Mouse (Mus musculus) forebrain, embryonic 11.5 days (tissue): ENCODE measurements around the gene Cks2. TPM values are rescaled to one million over a fixed set of nuclear protein-coding genes. Genes with fewer than 3 reads are reported as not detected.

Source experiments
- ATAC-seq: fragments of 200-750 bp; cut with Nextera tagmentation; replicated peaks from 2 replicates; pipeline ENCODE4 v1.8.0; 2017; ENCODE audit warnings: moderate TSS enrichment; ENCODE audit not compliant: low FRiP score
- DNase-seq: peaks from one replicate; pipeline ENCODE4 v3.0.0-alpha.2; 2017; ENCODE audit warnings: low spot score
- H3K27ac ChIP-seq: fragments of 300-500 bp; sonication (generic); 2 replicates; pipeline ENCODE4 v1.5.1; 2014; ENCODE audit warnings: low read depth, low read length
- H3K27me3 ChIP-seq: fragments of 300-500 bp; sonication (generic); 2 replicates; pipeline ENCODE4 v1.6.1; 2014; ENCODE audit warnings: mild to moderate bottlenecking, low read length, mixed read lengths; ENCODE audit not compliant: control insufficient read depth, insufficient read depth
- H3K36me3 ChIP-seq: fragments of 300-500 bp; sonication (generic); 2 replicates; pipeline ENCODE4 v1.6.1; 2014; ENCODE audit warnings: mild to moderate bottlenecking, low read length, moderate library complexity, mixed read lengths; ENCODE audit not compliant: control insufficient read depth, insufficient read depth
- H3K4me1 ChIP-seq: fragments of 300-500 bp; sonication (generic); replicated peaks from 2 replicates; pipeline ENCODE4 v1.6.1; 2014; ENCODE audit warnings: low read length, mixed read lengths; ENCODE audit not compliant: control insufficient read depth, insufficient read depth
- H3K4me2 ChIP-seq: fragments of 300-500 bp; sonication (generic); 2 replicates; pipeline ENCODE4 v1.6.1; 2014; ENCODE audit warnings: low read depth, mild to moderate bottlenecking, low read length, moderate library complexity, mixed read lengths; ENCODE audit not compliant: severe bottlenecking
- H3K4me3 ChIP-seq: fragments of 300-500 bp; sonication (generic); 2 replicates; pipeline ENCODE4 v1.5.1; 2014; ENCODE audit warnings: low read depth, low read length
- H3K9ac ChIP-seq: fragments of 300-500 bp; sonication (generic); 2 replicates; pipeline ENCODE4 v1.6.1; 2014; ENCODE audit warnings: low read length
- H3K9me3 ChIP-seq: fragments of 300-500 bp; sonication (generic); 2 replicates; pipeline ENCODE4 v1.6.1; 2016; ENCODE audit warnings: low read length, mixed read lengths; ENCODE audit not compliant: control insufficient read depth
- WGBS: fragments of 180-500 bp; shearing (Covaris S2); extraction: QIAGEN DNeasy Blood & Tissue Kit; methylation state at CpG from one replicate; pipeline ENCODE4 v1.1.7; 2014; 5-methylcytosine and 5-hydroxymethylcytosine counted together
- polyA plus RNA-seq: library from polyadenylated mRNA; unstranded; fragments of >200 nt; fragmentation: Nextera tagmentation; extraction: Ambion mirVana; gene quantifications from 2 replicates; pipeline ENCODE4 v1.2.1, GENCODE M21; 2014

The Cks2 gene
- 415 and 452 TPM in 2 replicates for polyA plus RNA-seq

GRCm38 (mm10) chr13:51644829-51645789 lies at the start of gene Cks2:
Cks2 (plus strand) TSS chr13:51645232.
- under 1% methylated on average over 83 of the region's 83 CpGs for WGBS
- peak within 1 kb of the TSS; percentile 94 for H3K9ac ChIP-seq
- ATAC-seq (peak; percentile 98), DNase-seq (peak; percentile 98)
- H3K4me2 ChIP-seq: peak within 1 kb of the TSS; percentile 68
- peaks cover 6% of the 10 kb centered on the region for H3K4me1 ChIP-seq
- no peaks in the 10 kb centered on the region; the same call in 1 of the 2 replicates for H3K36me3 ChIP-seq
- no peaks in the 10 kb centered on the region for H3K27me3 ChIP-seq
- no peaks in the 10 kb centered on the region for H3K9me3 ChIP-seq
- H3K27ac ChIP-seq: peak within 1 kb of the TSS; percentile 71
- H3K4me3 ChIP-seq: peak within 1 kb of the TSS; percentile 90

GRCm38 (mm10) chr13:51595404-51595803 lies 49.6 kb upstream of the Cks2 start:
- no peaks in the 10 kb centered on the region; the same call in 1 of the 2 replicates for H3K27me3 ChIP-seq

GRCm38 (mm10) chr13:51598063-51598462 lies 47.0 kb upstream of the Cks2 start:
- H3K4me2 ChIP-seq: no peak overlapping the region
- DNase-seq (peak; percentile 1), ATAC-seq (no peak)
- H3K4me1 ChIP-seq: no peaks in the 10 kb centered on the region; the same call in 1 of the 2 replicates
- no peaks in the 10 kb centered on the region for H3K9me3 ChIP-seq
- no peak overlapping the region for H3K4me3 ChIP-seq
- no peaks in the 10 kb centered on the region for H3K36me3 ChIP-seq
- no peaks in the 10 kb centered on the region; the same call in 1 of the 2 replicates for H3K27me3 ChIP-seq
- 96% methylated on average over 2 of the region's 2 CpGs for WGBS
- H3K27ac ChIP-seq: no peak overlapping the region
- no peak overlapping the region for H3K9ac ChIP-seq

More at GRCm38 (mm10) chr13:51595404-51595803, 49.6 kb upstream of the Cks2 start:
- peak overlapping the region; percentile 95 for H3K4me2 ChIP-seq
- H3K9me3 ChIP-seq: no peaks in the 10 kb centered on the region
- no peaks in the 10 kb centered on the region for H3K4me1 ChIP-seq
- no peak for ATAC-seq
- H3K9ac ChIP-seq: no peak overlapping the region
- H3K36me3 ChIP-seq: no peaks in the 10 kb centered on the region
- 33% methylated on average over 11 of the region's 11 CpGs for WGBS
- peak; percentile 42 for DNase-seq
- H3K4me3 ChIP-seq: no peak overlapping the region
- H3K27ac ChIP-seq: no peak overlapping the region

GRCm38 (mm10) chr13:51600169-51600568 lies 44.9 kb upstream of the Cks2 start:
- ATAC-seq (no peak), DNase-seq (peak; percentile 27)
- Histone ChIP-seq H3K9ac (no peak overlapping the region), H3K9me3 (no peaks in the 10 kb centered on the region), H3K4me2 (no peak overlapping the region), H3K4me3 (no peak overlapping the region), H3K27ac (no peak overlapping the region), H3K27me3 (no peaks in the 10 kb centered on the region; the same call in 1 of the 2 replicates), H3K4me1 (peaks cover 4% of the 10 kb centered on the region; the same call in 1 of the 2 replicates), H3K36me3 (no peaks in the 10 kb centered on the region)
- 91% methylated on average over 8 of the region's 8 CpGs for WGBS

- Histone ChIP-seq H3K4me2 (no peak overlapping the region), H3K9me3 (no peaks in the 10 kb centered on the region), H3K36me3 (no peaks in the 10 kb centered on the region), H3K4me3 (no peak overlapping the region), H3K4me1 (peaks cover 4% of the 10 kb centered on the region; the same call in 1 of the 2 replicates), H3K9ac (no peak overlapping the region), H3K27ac (no peak overlapping the region), H3K27me3 (no peaks in the 10 kb centered on the region)
- WGBS: 85% methylated on average over 8 of the region's 8 CpGs
- ATAC-seq (no peak), DNase-seq (no peak)
Observed at GRCm38 (mm10) chr13:51602764-51603163, 42.3 kb upstream of the Cks2 start.

- no peak overlapping the region; the same call in 1 of the 2 replicates for H3K4me3 ChIP-seq
- H3K36me3 ChIP-seq: no peaks in the 10 kb centered on the region
- DNase-seq (peak; percentile 77), ATAC-seq (peak; percentile 82)
- H3K4me2 ChIP-seq: peak overlapping the region; percentile 43
- H3K9me3 ChIP-seq: no peaks in the 10 kb centered on the region
- H3K9ac ChIP-seq: no peak overlapping the region; the same call in 1 of the 2 replicates
- H3K4me1 ChIP-seq: peaks cover 4% of the 10 kb centered on the region; the same call in 1 of the 2 replicates
- no peaks in the 10 kb centered on the region for H3K27me3 ChIP-seq
- 39% methylated on average over 16 of the region's 16 CpGs for WGBS
- H3K27ac ChIP-seq: no peak overlapping the region
Observed at GRCm38 (mm10) chr13:51603221-51603893, 41.7 kb upstream of the Cks2 start.

GRCm38 (mm10) chr13:51603894-51604244 lies 41.2 kb upstream of the Cks2 start:
- Histone ChIP-seq H3K27me3 (no peaks in the 10 kb centered on the region), H3K4me2 (peak overlapping the region; percentile 43; the same call in 1 of the 2 replicates), H3K4me3 (no peak overlapping the region), H3K9me3 (no peaks in the 10 kb centered on the region), H3K36me3 (no peaks in the 10 kb centered on the region), H3K27ac (no peak overlapping the region), H3K9ac (no peak overlapping the region), H3K4me1 (peaks cover 4% of the 10 kb centered on the region; the same call in 1 of the 2 replicates)
- WGBS: 38% methylated on average over 4 of the region's 4 CpGs
- peak; percentile 56 for DNase-seq
- ATAC-seq: peak; percentile 25; the same call in 1 of the 2 replicates

- no peak overlapping the region for H3K27ac ChIP-seq
- no peaks in the 10 kb centered on the region for H3K4me1 ChIP-seq
- H3K9ac ChIP-seq: no peak overlapping the region
- ATAC-seq: no peak
- DNase-seq: no peak
- no peaks in the 10 kb centered on the region for H3K27me3 ChIP-seq
- WGBS: 93% methylated on average over 7 of the region's 7 CpGs
- H3K4me2 ChIP-seq: no peak overlapping the region
- no peaks in the 10 kb centered on the region for H3K9me3 ChIP-seq
- no peak overlapping the region for H3K4me3 ChIP-seq
- H3K36me3 ChIP-seq: no peaks in the 10 kb centered on the region
Observed at GRCm38 (mm10) chr13:51609231-51609630, 35.8 kb upstream of the Cks2 start.
